Mouse (Mus musculus) kidney, embryonic 15.5 days (tissue): Measurements from ENCODE around the gene Galnt10. TPM values are rescaled to one million over a fixed set of nuclear protein-coding genes. Genes with fewer than 3 reads are reported as not detected.

ENCODE experiments used
- ATAC-seq: fragments of 200-750 bp; cut with Nextera tagmentation; replicated peaks from 2 replicates; pipeline ENCODE4 v1.8.0; 2017; ENCODE audit warnings: moderate TSS enrichment; ENCODE audit not compliant: low FRiP score
- H3K27ac ChIP-seq: fragments of 300-500 bp; sonication (generic); 2 replicates; pipeline ENCODE4 v1.5.1; 2015; ENCODE audit warnings: mild to moderate bottlenecking, inconsistent platforms
- H3K27me3 ChIP-seq: fragments of 300-500 bp; sonication (generic); 2 replicates; pipeline ENCODE4 v1.6.1; 2015; ENCODE audit warnings: inconsistent platforms
- H3K36me3 ChIP-seq: fragments of 300-500 bp; sonication (generic); 2 replicates; pipeline ENCODE4 v1.6.1; 2015; ENCODE audit warnings: inconsistent platforms
- H3K4me1 ChIP-seq: fragments of 300-500 bp; sonication (generic); 2 replicates; pipeline ENCODE4 v1.6.1; 2015; ENCODE audit warnings: inconsistent platforms
- H3K4me2 ChIP-seq: fragments of 300-500 bp; sonication (generic); 2 replicates; pipeline ENCODE4 v1.6.1; 2015; ENCODE audit warnings: moderate library complexity, mild to moderate bottlenecking, inconsistent platforms
- H3K4me3 ChIP-seq: fragments of 300-500 bp; sonication (generic); replicated peaks from 2 replicates; pipeline ENCODE4 v1.5.1; 2015; ENCODE audit warnings: mild to moderate bottlenecking, inconsistent platforms
- H3K9ac ChIP-seq: fragments of 300-500 bp; sonication (generic); 2 replicates; pipeline ENCODE4 v1.6.1; 2015; ENCODE audit warnings: mild to moderate bottlenecking, inconsistent platforms
- H3K9me3 ChIP-seq: fragments of 300-500 bp; sonication (generic); replicated peaks from 2 replicates; pipeline ENCODE4 v1.6.1; 2016; ENCODE audit warnings: inconsistent platforms
- WGBS: fragments of 180-500 bp; shearing (Covaris S2); methylation state at CpG from one replicate; pipeline ENCODE4 v1.1.7; 2015; ENCODE audit warnings: mixed read lengths; 5-methylcytosine and 5-hydroxymethylcytosine counted together
- polyA plus RNA-seq: library from polyadenylated mRNA; unstranded; fragments of >200 nt; fragmentation: Nextera tagmentation; extraction: Ambion mirVana; gene quantifications from 2 replicates; pipeline ENCODE4 v1.2.1, GENCODE M21; 2015

The Galnt10 gene
- polyA plus RNA-seq, 1 experiment from 2014 or later = 23.6 TPM

DNA sequence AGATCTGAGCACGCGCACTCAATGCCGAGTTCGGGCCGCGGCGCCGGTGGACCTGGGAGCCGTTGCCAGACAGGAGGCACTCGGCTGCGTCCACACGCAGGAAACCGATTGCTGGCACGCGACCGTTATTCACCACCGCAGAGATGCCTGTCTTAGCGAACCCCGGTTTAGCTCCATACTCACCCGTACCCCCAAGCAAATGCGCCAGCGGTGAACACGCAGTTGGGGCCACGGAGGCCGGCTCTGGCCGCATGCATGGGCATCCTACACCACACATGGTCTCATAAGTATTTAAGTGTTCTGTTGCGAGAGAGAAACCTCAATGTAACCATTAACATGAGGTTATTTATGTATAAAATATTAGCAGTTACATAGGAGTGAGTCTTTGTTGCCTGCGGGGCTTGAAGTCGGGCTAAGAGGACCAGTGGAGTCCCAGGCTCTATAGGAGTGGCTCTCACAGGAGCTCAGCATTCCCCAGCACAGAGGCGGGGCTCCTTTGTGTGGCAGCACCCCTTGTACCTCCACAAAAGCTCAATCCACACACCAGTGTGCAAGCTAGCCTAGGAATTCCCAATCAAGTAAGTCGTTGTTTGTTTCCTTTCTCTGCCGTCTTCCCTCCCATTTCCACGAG lies 182.8 kb downstream of the Galnt10 start:
- Histone ChIP-seq H3K4me3 (peak overlapping the region; percentile 37), H3K9me3 (no peaks in the 10 kb centered on the region), H3K4me2 (peak overlapping the region; percentile 65), H3K4me1 (peaks cover 33% of the 10 kb centered on the region), H3K36me3 (no peaks in the 10 kb centered on the region), H3K9ac (0 out of 2 replicates have a peak overlapping the region, but pooled peaks have one; percentile 17), H3K27ac (no peak overlapping the region), H3K27me3 (peaks cover 95% of the 10 kb centered on the region)
- 1% methylated on average over 33 of the region's 33 CpGs for WGBS
- no peak for ATAC-seq

DNA sequence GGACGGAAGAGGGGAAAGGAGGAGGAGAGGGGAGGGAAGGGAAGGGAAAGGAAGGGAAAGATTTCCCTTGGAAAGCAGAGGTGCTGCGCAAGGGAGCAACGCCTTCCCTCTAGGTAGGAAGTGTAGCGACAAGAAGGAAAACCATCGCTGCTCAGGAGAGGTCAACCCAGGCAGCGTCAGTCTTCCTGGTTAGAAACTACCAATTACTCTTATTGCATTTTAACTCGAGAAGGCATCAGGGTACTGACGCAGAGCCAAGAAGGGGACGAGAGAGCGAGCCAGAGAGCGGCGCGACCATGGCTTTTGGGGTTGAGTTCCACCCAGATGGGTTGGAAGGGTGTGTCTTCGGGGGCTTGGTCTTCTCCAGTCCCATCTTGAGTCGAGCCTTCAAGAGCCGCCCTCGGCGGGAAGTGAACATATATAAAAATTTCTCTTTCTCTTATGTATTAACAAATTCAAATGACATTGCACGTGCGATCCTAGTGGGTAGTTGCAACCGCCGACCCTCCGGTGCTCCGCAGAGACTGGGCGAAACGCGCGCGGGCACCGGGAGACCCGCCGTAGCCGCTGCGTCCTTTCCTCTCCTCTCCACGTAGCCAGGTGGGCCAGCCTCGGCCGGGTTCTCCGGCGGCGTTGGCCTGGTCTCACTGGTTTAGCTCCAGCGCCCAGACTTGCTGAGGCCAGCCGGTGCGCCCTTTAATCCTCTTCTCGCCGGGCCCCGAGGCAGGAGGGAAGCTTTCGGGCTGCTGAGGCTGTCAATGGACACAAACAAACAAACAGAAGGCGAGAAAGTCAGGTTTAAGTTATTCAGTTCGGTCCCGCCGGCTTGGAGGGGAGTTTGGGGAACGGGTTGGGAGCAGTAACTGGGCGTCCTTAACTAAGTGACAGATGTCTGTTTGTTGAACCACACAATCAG lies 184.0 kb downstream of the Galnt10 start:
- Histone ChIP-seq H3K4me1 (peaks cover 41% of the 10 kb centered on the region), H3K27ac (no peak overlapping the region), H3K27me3 (peaks cover 98% of the 10 kb centered on the region), H3K4me3 (peak overlapping the region; percentile 17; the same call in 1 of the 2 replicates), H3K4me2 (peak overlapping the region; percentile 25; the same call in 1 of the 2 replicates), H3K9me3 (no peaks in the 10 kb centered on the region), H3K36me3 (no peaks in the 10 kb centered on the region), H3K9ac (no peak overlapping the region)
- WGBS = 3% methylated on average over 53 of the region's 53 CpGs
- no peak for ATAC-seq

DNA sequence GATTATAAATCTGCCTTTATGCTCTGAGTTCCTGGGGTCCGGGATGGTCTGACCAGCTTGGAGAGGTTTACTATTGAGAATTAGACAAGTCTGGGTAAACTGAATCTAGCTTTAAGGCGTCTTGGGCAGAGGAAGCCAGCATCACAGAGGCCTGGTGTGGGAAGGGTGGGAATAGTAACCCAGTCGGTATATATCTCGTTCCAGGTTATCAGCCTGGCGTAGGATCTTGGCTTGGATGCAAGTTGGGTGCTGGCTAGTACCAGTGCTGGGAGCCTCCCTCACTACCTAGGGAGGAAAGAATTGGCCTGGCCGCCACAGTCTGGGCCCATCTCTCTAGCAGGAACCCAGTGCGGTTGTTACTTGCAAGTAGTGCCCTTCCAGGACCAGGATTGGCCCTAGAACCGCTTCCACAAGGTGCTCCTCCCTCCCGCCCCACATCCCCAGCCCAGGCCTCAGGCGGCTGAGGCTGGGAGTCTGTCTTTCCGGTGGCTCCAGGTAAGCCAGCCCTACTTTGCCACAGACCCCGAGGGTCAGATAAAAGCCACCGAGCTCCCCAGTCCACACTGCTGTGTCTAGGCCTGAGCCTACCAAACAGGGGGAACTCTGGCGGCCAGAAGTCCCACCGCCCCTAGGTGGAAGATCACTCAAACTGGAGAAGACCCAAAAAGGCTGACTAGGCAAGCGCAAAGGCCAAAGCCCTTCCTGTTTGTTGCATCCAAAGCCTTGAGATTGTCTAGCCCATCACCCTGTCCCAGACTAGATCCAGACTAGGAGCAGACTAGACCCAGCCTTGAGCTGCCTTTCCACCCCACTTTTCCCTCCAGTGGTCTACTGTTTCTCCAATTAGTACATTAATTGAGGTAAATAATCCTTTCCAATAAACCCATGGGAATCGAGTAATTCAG lies 184.9 kb downstream of the Galnt10 start:
- no peak overlapping the region for H3K9ac ChIP-seq
- peaks cover 41% of the 10 kb centered on the region for H3K4me1 ChIP-seq
- no peak overlapping the region for H3K4me2 ChIP-seq
- H3K27me3 ChIP-seq = peaks cover 98% of the 10 kb centered on the region
- WGBS = 32% methylated on average over 17 of the region's 17 CpGs
- ATAC-seq = no peak
- H3K36me3 ChIP-seq = no peaks in the 10 kb centered on the region
- no peaks in the 10 kb centered on the region for H3K9me3 ChIP-seq
- no peak overlapping the region for H3K4me3 ChIP-seq
- H3K27ac ChIP-seq = no peak overlapping the region

DNA sequence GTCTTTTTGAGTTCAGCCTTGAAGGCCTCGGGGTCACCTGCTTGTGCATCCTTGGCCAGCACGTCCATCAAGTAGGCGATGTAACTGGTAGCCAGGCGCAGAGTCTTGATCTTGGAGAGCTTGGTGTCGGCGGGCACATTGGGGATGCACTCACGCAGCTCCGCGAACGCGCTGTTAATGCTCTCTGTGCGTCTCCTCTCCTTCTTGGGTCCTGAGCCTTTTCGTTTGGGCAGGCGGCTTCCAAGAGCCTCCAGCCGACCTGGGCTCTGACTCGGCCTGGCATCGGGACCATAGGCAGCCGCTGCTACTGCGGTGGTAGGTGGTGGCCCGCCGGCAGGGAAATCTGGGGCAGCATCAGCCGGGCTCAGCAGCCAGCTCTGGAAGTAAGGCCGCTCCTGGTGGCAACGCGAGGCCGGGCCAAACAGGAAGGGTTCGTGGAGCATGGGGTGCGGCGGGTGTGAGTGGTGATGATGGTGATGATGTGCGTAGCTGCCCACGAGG lies 186.1 kb downstream of the Galnt10 start:
- ATAC-seq = no peak; the same call in 1 of the 2 replicates
- Histone ChIP-seq H3K9ac (no peak overlapping the region), H3K27ac (no peak overlapping the region), H3K4me1 (peaks cover 41% of the 10 kb centered on the region), H3K4me2 (no peak overlapping the region), H3K9me3 (no peaks in the 10 kb centered on the region), H3K27me3 (peaks cover 99% of the 10 kb centered on the region), H3K36me3 (no peaks in the 10 kb centered on the region), H3K4me3 (0 out of 2 replicates have a peak overlapping the region, but pooled peaks have one; percentile 18)
- 4% methylated on average over 31 of the region's 31 CpGs for WGBS

DNA sequence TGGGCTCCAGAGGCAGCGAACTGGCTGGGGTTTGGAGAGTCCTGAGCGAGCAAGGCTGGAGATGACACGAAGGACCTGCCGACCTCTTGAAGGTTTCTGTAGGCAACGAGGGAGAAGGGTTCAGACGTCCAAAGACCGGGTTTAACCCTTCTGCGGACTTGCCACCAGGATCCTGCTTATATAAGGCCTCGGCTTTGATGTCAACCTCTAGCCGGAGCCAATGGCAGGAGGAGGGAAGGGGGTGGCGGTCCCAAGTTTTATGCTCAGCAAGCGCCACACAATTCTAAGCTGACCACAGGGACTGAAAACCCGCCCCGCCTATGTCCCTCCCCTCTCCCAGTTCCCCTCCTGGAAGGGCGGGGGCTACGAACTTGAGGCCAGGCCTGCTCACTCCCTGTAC lies 186.6 kb downstream of the Galnt10 start:
- no peak overlapping the region for H3K9ac ChIP-seq
- no peaks in the 10 kb centered on the region for H3K9me3 ChIP-seq
- peaks cover 99% of the 10 kb centered on the region for H3K27me3 ChIP-seq
- H3K36me3 ChIP-seq = no peaks in the 10 kb centered on the region
- peaks cover 45% of the 10 kb centered on the region for H3K4me1 ChIP-seq
- H3K4me3 ChIP-seq = 0 out of 2 replicates have a peak overlapping the region, but pooled peaks have one; percentile 18
- no peak overlapping the region for H3K4me2 ChIP-seq
- ATAC-seq = no peak
- 13% methylated on average over 16 of the region's 16 CpGs for WGBS
- H3K27ac ChIP-seq = no peak overlapping the region

DNA sequence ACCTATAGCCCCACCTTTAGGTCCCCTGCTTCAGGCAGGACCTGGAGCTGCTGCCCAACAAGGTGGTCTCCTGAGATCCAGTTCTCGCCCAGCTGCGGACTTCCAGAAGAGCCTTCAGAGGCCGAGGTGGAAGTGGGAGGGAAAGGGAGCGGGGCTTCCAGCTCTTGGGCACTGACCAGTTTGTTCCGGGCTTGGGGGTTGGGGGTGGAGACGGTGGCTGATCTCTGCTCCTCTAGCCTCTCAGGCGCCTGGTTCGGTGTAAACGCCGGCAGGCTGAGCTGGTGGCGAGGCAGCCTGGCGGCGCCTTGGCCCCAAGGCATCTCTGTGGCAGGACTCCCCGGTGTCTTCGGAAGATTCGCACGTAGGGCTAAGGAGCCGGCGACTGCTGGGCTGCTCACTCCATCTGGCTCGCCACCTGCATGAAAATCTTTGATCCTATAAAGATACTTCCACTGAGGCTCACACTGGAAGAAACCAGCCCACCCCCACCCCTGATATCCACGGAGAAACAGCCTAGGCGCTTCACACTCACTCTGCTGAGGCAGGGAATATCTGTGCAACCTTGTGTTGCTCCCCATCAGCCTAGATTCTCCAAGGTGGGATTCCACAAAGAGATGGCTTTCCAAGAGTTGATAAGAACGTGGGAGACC lies 187.4 kb downstream of the Galnt10 start, which contains the start of gene Hand1:
TSS of gene Hand1 (minus strand) at position 267 of the 650 bp plus-strand sequence.
- H3K4me2 ChIP-seq = no peak within 1 kb of the TSS
- no peak within 1 kb of the TSS for H3K9ac ChIP-seq
- WGBS = 5% methylated on average over 23 of the region's 23 CpGs

DNA sequence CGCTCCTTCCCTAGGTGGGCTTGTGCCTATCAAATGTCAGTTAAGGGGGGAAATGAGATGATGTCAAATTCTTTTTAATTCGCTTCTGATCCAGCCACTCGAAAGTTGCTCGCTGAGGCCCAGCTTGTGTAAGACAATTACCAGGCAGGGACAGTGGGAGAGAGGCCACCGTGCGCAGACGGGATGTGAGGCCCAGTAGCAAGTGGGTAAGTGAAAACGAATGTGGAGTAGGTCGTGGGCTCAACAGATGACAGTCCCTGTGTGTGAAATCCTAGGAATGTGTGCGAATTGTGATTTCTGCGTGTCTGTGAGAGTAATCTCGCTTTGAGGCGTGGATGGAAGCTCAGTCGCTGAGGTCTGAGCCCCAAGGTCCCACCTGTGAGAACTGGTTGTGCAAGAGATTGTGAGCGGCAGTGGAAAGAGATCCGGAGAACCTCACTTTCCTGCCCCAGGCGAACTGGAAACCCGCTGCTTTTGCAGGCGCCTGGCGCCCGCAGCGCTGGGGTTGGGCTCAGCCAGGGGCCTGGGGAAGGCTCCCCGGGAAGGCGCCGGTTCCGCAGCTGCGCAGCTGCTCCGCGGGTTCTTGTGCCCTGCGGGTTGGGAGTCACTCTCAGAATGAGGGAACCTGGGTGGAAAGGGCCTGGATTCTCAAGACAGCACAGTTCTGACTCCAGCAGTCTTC lies 188.2 kb downstream of the Galnt10 start:
- H3K27ac ChIP-seq = no peak overlapping the region
- H3K27me3 ChIP-seq = peaks cover 99% of the 10 kb centered on the region
- ATAC-seq = no peak
- no peak overlapping the region for H3K4me2 ChIP-seq
- H3K9me3 ChIP-seq = no peaks in the 10 kb centered on the region
- 4% methylated on average over 30 of the region's 30 CpGs for WGBS
- no peak overlapping the region; the same call in 1 of the 2 replicates for H3K4me3 ChIP-seq
- H3K9ac ChIP-seq = no peak overlapping the region
- H3K36me3 ChIP-seq = no peaks in the 10 kb centered on the region
- H3K4me1 ChIP-seq = peaks cover 43% of the 10 kb centered on the region

More for the DNA sequence above, 187.4 kb downstream of the Galnt10 start, which contains the start of gene Hand1:
- no peaks in the 10 kb centered on the region for H3K36me3 ChIP-seq
- peak within 1 kb of the TSS; percentile 18; the same call in 1 of the 2 replicates for H3K4me3 ChIP-seq
- H3K9me3 ChIP-seq = no peaks in the 10 kb centered on the region
- peaks cover 48% of the 10 kb centered on the region for H3K4me1 ChIP-seq
- H3K27me3 ChIP-seq = peaks cover 99% of the 10 kb centered on the region
- no peak within 1 kb of the TSS for H3K27ac ChIP-seq
- no peak for ATAC-seq

DNA sequence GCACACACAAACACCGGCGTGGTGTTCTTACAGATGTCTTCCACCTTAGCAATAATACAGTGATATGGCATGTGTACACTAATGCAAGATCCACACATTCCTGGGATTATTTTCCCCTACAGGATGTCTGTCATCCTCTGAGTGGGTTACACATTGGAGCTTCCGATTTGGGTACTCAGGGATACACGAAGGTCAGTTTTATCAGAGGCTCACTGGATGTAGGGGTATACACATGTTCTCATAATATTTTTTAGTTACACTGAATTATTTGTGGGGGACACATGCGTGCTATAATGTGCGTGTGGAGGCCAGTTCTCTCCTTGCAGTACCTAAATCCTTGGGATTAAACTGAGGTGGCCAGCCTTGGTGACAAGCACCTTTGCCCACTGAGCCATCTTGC lies 188.8 kb downstream of the Galnt10 start:
- Histone ChIP-seq H3K4me1 (peaks cover 41% of the 10 kb centered on the region), H3K9me3 (no peaks in the 10 kb centered on the region), H3K27me3 (peaks cover 99% of the 10 kb centered on the region), H3K4me2 (no peak overlapping the region), H3K4me3 (no peak overlapping the region), H3K27ac (no peak overlapping the region), H3K36me3 (no peaks in the 10 kb centered on the region), H3K9ac (no peak overlapping the region)
- WGBS = 11% methylated on average over 6 of the region's 6 CpGs
- no peak for ATAC-seq

DNA sequence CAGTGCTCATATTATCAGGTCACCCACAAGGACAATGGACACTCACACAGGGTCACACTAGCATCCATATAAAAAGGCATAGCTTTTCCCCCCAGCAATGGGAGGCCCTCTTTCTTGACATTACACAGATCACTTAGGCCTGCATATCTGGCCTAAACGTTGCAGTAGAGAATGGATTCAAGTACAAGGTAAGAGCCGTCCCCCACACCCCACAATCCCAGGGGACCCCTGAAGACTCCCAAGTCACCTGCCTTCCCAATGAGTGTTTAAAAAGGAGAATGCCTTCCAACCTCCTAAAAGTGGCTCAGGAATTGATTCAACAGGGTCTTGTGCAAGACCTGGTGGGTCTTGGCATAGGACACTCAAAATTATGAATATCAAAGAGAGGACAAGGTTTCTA lies 190.1 kb downstream of the Galnt10 start:
- no peaks in the 10 kb centered on the region for H3K9me3 ChIP-seq
- no peak overlapping the region for H3K9ac ChIP-seq
- no peak overlapping the region for H3K4me2 ChIP-seq
- WGBS = 20% methylated on average over 2 of the region's 2 CpGs
- peaks cover 99% of the 10 kb centered on the region for H3K27me3 ChIP-seq
- no peak overlapping the region for H3K27ac ChIP-seq
- H3K4me3 ChIP-seq = no peak overlapping the region
- peaks cover 35% of the 10 kb centered on the region for H3K4me1 ChIP-seq
- ATAC-seq = no peak
- H3K36me3 ChIP-seq = no peaks in the 10 kb centered on the region

DNA sequence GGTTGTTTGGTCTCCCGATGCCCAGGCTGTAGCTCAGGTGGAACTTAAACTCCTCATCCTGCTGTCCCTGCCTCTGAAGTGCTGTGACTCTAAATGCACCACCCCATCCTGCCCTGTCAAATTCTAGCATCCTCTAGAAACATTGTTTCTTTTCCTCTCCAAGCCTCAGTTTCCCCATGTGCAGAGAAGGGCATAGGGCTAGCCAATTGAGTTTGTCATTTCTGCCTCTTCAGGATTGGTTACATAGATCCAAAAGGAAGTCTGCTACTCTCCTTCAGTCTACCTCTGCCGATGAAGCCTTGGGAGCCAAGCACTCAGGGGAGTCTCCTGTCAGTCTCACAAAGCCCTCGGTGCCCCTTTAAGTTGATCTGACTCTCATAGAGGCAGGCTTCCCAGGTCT lies 190.7 kb downstream of the Galnt10 start:
- no peak for ATAC-seq
- peaks cover 99% of the 10 kb centered on the region for H3K27me3 ChIP-seq
- H3K27ac ChIP-seq = no peak overlapping the region
- no peaks in the 10 kb centered on the region for H3K36me3 ChIP-seq
- H3K9me3 ChIP-seq = no peaks in the 10 kb centered on the region
- H3K4me2 ChIP-seq = no peak overlapping the region
- H3K9ac ChIP-seq = no peak overlapping the region
- WGBS = 14% methylated on average over 3 of the region's 3 CpGs
- no peak overlapping the region for H3K4me3 ChIP-seq
- H3K4me1 ChIP-seq = peaks cover 35% of the 10 kb centered on the region
